Mouse (Mus musculus) embryonic facial prominence, embryonic 12.5 days (tissue): ENCODE measurements around the gene Scap. TPM values are rescaled to one million over a fixed set of nuclear protein-coding genes. Genes with fewer than 3 reads are reported as not detected.

Source experiments
- ATAC-seq: fragments of 200-750 bp; cut with Nextera tagmentation; 2 replicates; pipeline ENCODE4 v1.8.0; 2017; ENCODE audit not compliant: insufficient number of reproducible peaks, insufficient read depth, low FRiP score, low TSS enrichment
- H3K27ac ChIP-seq: fragments of 300-500 bp; sonication (generic); 2 replicates; pipeline ENCODE4 v1.5.1; 2016; ENCODE audit warnings: mild to moderate bottlenecking
- H3K27me3 ChIP-seq: fragments of 300-500 bp; sonication (generic); 2 replicates; pipeline ENCODE4 v1.6.1; 2016; ENCODE audit warnings: mild to moderate bottlenecking, moderate library complexity
- H3K36me3 ChIP-seq: fragments of 300-500 bp; sonication (generic); 2 replicates; pipeline ENCODE4 v1.6.1; 2016; ENCODE audit warnings: mild to moderate bottlenecking
- H3K4me1 ChIP-seq: fragments of 300-500 bp; sonication (generic); 2 replicates; pipeline ENCODE4 v1.6.1; 2016
- H3K4me2 ChIP-seq: fragments of 300-500 bp; sonication (generic); replicated peaks from 2 replicates; pipeline ENCODE4 v1.6.1; 2016; ENCODE audit warnings: mild to moderate bottlenecking, moderate library complexity
- H3K4me3 ChIP-seq: fragments of 300-500 bp; sonication (generic); 2 replicates; pipeline ENCODE4 v1.5.1; 2016; ENCODE audit warnings: mild to moderate bottlenecking
- H3K9ac ChIP-seq: fragments of 300-500 bp; sonication (generic); 2 replicates; pipeline ENCODE4 v1.6.1; 2016; ENCODE audit warnings: mild to moderate bottlenecking, moderate library complexity
- H3K9me3 ChIP-seq: fragments of 300-500 bp; sonication (generic); 2 replicates; pipeline ENCODE4 v1.6.1; 2016; ENCODE audit warnings: mild to moderate bottlenecking, moderate library complexity
- WGBS: fragments of 180-500 bp; shearing (Covaris S2); methylation state at CpG from one replicate; pipeline ENCODE4 v1.1.7; 2016; 5-methylcytosine and 5-hydroxymethylcytosine counted together
- polyA plus RNA-seq: library from polyadenylated mRNA; unstranded; fragments of >200 nt; fragmentation: Nextera tagmentation; extraction: Ambion mirVana; gene quantifications from 2 replicates; pipeline ENCODE4 v1.2.1, GENCODE M21; 2016

Scap gene
- polyA plus RNA-seq, 1 experiment from 2014 or later, result 49.3 TPM

DNA sequence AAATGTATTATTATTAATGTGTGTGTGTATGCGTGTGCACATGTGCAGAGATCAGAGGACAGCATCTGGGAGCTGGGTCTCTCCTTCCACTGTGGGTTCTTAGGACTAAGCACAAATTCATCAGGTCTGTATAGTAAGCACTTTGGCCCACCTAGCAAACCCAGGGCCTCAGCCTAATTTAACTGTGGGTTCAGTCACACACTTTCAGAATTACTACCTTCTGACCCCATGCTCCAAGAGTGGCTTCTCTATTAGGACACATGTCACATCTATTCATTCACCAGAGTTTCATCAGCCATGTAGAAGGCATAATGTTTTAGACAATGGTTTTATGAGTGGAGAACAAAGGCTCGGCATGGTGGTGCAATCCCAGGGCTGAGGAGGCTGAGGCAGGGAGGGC, 100.0 kb downstream of the Scap start:
- no peak overlapping the region for H3K4me3 ChIP-seq
- H3K36me3 ChIP-seq, result peaks cover 52% of the 10 kb centered on the region
- no peak for ATAC-seq
- H3K4me1 ChIP-seq, result no peaks in the 10 kb centered on the region
- WGBS, result 97% methylated on average over 2 of the region's 2 CpGs
- H3K9me3 ChIP-seq, result no peaks in the 10 kb centered on the region
- no peak overlapping the region for H3K4me2 ChIP-seq
- H3K27ac ChIP-seq, result no peak overlapping the region
- H3K9ac ChIP-seq, result no peak overlapping the region
- no peaks in the 10 kb centered on the region for H3K27me3 ChIP-seq

Other genes starting within 250 kb of the Scap start
- 216 and 230 TPM in 2 replicates for gene Smarcc1, start 215.6 kb upstream of the Scap start, polyA plus RNA-seq
- 192 and 198 TPM in 2 replicates for gene Dhx30, start 215.5 kb upstream of the Scap start, polyA plus RNA-seq
- 5.3 and 5.4 TPM in 2 replicates for gene Cspg5, start 89.5 kb upstream of the Scap start, polyA plus RNA-seq
- 34.3 and 38.7 TPM in 2 replicates for gene Elp6, start 28.1 kb upstream of the Scap start, polyA plus RNA-seq
- 19.3 and 22.3 TPM in 2 replicates for gene Ptpn23, start 74.9 kb downstream of the Scap start, polyA plus RNA-seq
- gene Ngp, start 86.5 kb downstream of the Scap start, polyA plus RNA-seq, result 3.3 and 4.1 TPM in 2 replicates
- 10.3 and 10.9 TPM in 2 replicates for gene Klhl18, start 143.4 kb downstream of the Scap start, polyA plus RNA-seq
- 1.4 and 1.5 TPM in 2 replicates for gene Kif9, start 143.7 kb downstream of the Scap start, polyA plus RNA-seq
- 46.3 and 47.1 TPM in 2 replicates for gene Setd2, start 199.3 kb downstream of the Scap start, polyA plus RNA-seq